Mouse (Mus musculus): ENCODE measurements around the gene Lrrc57. TPM values are rescaled to one million over a fixed set of nuclear protein-coding genes. Genes with fewer than 3 reads are reported as not detected.
"Not testable (repeated sequence)": the region's sequence is repeated elsewhere in the genome, so short reads cannot be mapped to it uniquely, and the experiment has no call there.

Gene Lrrc57
- total RNA-seq, 1 experiment from 2014 or later: 28.1 TPM

- ATAC-seq (replicated peaks; ENCODE audit: insufficient number of reproducible peaks, low FRiP score, low TSS enrichment, poor library complexity, severe bottlenecking): no peak
Measured at GRCm38 (mm10) chr2:120616279-120617163, 7.2 kb upstream of the Lrrc57 start.

- no peak for ATAC-seq (replicated peaks; ENCODE audit: insufficient number of reproducible peaks, low FRiP score, low TSS enrichment, poor library complexity, severe bottlenecking)
Measured at GRCm38 (mm10) chr2:120606021-120606690, 3.2 kb downstream of the Lrrc57 start.

- ATAC-seq (replicated peaks; ENCODE audit: insufficient number of reproducible peaks, low FRiP score, low TSS enrichment, poor library complexity, severe bottlenecking): no peak
Measured at GRCm38 (mm10) chr2:120599506-120599905, 9.8 kb downstream of the Lrrc57 start.

GRCm38 (mm10) chr2:120597734-120598133, 11.6 kb downstream of the Lrrc57 start:
- no peak for ATAC-seq (replicated peaks; ENCODE audit: insufficient number of reproducible peaks, low FRiP score, low TSS enrichment, poor library complexity, severe bottlenecking)

- no peak for ATAC-seq (replicated peaks; ENCODE audit: insufficient number of reproducible peaks, low FRiP score, low TSS enrichment, poor library complexity, severe bottlenecking)
Measured at GRCm38 (mm10) chr2:120592227-120592626, 17.1 kb downstream of the Lrrc57 start.

- ATAC-seq (replicated peaks; ENCODE audit: insufficient number of reproducible peaks, low FRiP score, low TSS enrichment, poor library complexity, severe bottlenecking): no peak
Measured at GRCm38 (mm10) chr2:120589759-120590158, 19.6 kb downstream of the Lrrc57 start.

- ATAC-seq (replicated peaks; ENCODE audit: insufficient number of reproducible peaks, low FRiP score, low TSS enrichment, poor library complexity, severe bottlenecking): peak; percentile 95
Measured at GRCm38 (mm10) chr2:120578286-120578685, 31.0 kb downstream of the Lrrc57 start.

GRCm38 (mm10) chr2:120577799-120578198, 31.5 kb downstream of the Lrrc57 start:
- no peak for ATAC-seq (replicated peaks; ENCODE audit: insufficient number of reproducible peaks, low FRiP score, low TSS enrichment, poor library complexity, severe bottlenecking)

GRCm38 (mm10) chr2:120575978-120576377, 33.3 kb downstream of the Lrrc57 start:
- no peak for ATAC-seq (replicated peaks; ENCODE audit: insufficient number of reproducible peaks, low FRiP score, low TSS enrichment, poor library complexity, severe bottlenecking)

GRCm38 (mm10) chr2:120575121-120575520, 34.2 kb downstream of the Lrrc57 start:
- no peak for ATAC-seq (replicated peaks; ENCODE audit: insufficient number of reproducible peaks, low FRiP score, low TSS enrichment, poor library complexity, severe bottlenecking)

GRCm38 (mm10) chr2:120572161-120572560, 37.2 kb downstream of the Lrrc57 start:
- ATAC-seq (replicated peaks; ENCODE audit: insufficient number of reproducible peaks, low FRiP score, low TSS enrichment, poor library complexity, severe bottlenecking): not testable (repeated sequence)

- no peak for ATAC-seq (replicated peaks; ENCODE audit: insufficient number of reproducible peaks, low FRiP score, low TSS enrichment, poor library complexity, severe bottlenecking)
Measured at GRCm38 (mm10) chr2:120571081-120571480, 38.2 kb downstream of the Lrrc57 start.

GRCm38 (mm10) chr2:120567798-120568320, 41.5 kb downstream of the Lrrc57 start:
- ATAC-seq (replicated peaks; ENCODE audit: insufficient number of reproducible peaks, low FRiP score, low TSS enrichment, poor library complexity, severe bottlenecking): peak; percentile 14; the same call in 1 of the 2 replicates

GRCm38 (mm10) chr2:120566886-120567797, 42.2 kb downstream of the Lrrc57 start, which contains the start of gene Snap23:
Snap23 (plus strand) TSS chr2:120567671.
- ATAC-seq (replicated peaks; ENCODE audit: insufficient number of reproducible peaks, low FRiP score, low TSS enrichment, poor library complexity, severe bottlenecking): peak; percentile 65

- no peak for ATAC-seq (replicated peaks; ENCODE audit: insufficient number of reproducible peaks, low FRiP score, low TSS enrichment, poor library complexity, severe bottlenecking)
Measured at GRCm38 (mm10) chr2:120565363-120565762, 44.0 kb downstream of the Lrrc57 start.

GRCm38 (mm10) chr2:120564548-120565188, 44.7 kb downstream of the Lrrc57 start:
- not testable (repeated sequence) for ATAC-seq (replicated peaks; ENCODE audit: insufficient number of reproducible peaks, low FRiP score, low TSS enrichment, poor library complexity, severe bottlenecking)

GRCm38 (mm10) chr2:120563235-120563990, 45.9 kb downstream of the Lrrc57 start, which contains the start of gene Zfp106:
Zfp106 (minus strand) TSS chr2:120563843.
- ATAC-seq (replicated peaks; ENCODE audit: insufficient number of reproducible peaks, low FRiP score, low TSS enrichment, poor library complexity, severe bottlenecking): peak; percentile 85

Data from monocyte, adult 5-6 weeks (primary cell).